Mouse (Mus musculus): ENCODE data around the gene 2300002M23Rik. TPM values are rescaled to one million over a fixed set of nuclear protein-coding genes. Genes with fewer than 3 reads are reported as not detected.

2300002M23Rik gene
- not detected for polyA plus RNA-seq (2012; fragmentation: generic; extraction: Trizol)

DNA sequence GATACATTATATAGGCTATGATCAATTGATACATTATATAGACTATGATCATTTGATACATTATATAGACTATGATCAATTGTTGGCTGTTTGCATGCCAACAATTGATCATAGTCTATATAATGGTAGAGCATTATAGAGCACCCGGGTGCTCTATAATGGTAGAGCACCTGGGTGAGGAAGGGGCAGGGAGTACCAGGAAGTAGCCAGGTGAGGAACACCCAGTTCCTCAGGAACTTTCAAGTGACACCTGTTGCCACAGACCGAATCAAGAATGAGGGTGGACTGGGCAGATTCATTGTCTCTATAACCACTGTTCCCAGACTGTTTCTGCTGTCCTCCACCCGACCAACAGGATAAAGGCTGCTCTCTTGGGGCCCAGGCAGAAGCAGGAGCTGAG is at the start of gene 2300002M23Rik:
Gene 2300002M23Rik (plus strand): TSS at position 301 of the 400 bp plus-strand sequence.

DNA sequence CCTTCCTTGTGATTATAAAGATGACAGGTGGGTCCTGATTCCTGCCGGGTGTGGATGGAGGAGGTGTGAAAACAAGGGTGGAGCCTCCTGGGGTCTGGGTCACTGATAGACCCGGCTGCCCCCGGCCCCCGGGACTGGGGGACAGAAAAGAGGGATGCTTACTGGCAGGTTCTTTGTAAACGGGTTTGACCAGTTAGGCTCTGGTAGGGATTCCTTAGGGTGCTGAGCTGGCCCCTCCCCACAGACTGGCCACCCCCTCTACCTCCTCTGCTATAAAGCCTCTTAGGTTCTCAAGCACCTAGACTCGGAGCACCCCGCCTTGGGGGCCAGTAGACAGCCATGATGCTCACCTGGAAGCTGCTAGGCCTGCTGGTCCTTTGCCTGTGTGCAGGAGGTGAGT is 34.3 kb upstream of the 2300002M23Rik start, which contains the start of gene Psors1c2:
Gene Psors1c2 (plus strand): TSS at position 301 of the 400 bp plus-strand sequence.

GRCm38 (mm10) chr17:35551881-35552414 is 15.3 kb upstream of the 2300002M23Rik start, which contains the start of gene Cdsn:
TSS of gene Cdsn (plus strand) at chr17:35552128.

GRCm38 (mm10) chr17:35601249-35601648 is 34.0 kb downstream of the 2300002M23Rik start, which contains the start of gene Sfta2:
TSS of gene Sfta2 (plus strand) at chr17:35601549.

Other genes starting within 250 kb of the 2300002M23Rik start
- gene H2-Q1, start 247.0 kb upstream of the 2300002M23Rik start, polyA plus RNA-seq (2012; fragmentation: generic; extraction: Trizol): 1 to 10 TPM; 1.8 to 5.9 TPM
- under 1 TPM in 1 of 2 experiments, not detected in 1; 0.05 TPM for gene H2-Q2, start 225.2 kb upstream of the 2300002M23Rik start, polyA plus RNA-seq (2012; fragmentation: generic; extraction: Trizol)
- gene H2-Q4, start 187.8 kb upstream of the 2300002M23Rik start, polyA plus RNA-seq (2012; fragmentation: generic; extraction: Trizol): 10 to 100 TPM in 1 of 2 experiments, under 1 TPM in 1; 0.61 to 14.6 TPM
- under 1 TPM in 1 of 2 experiments, not detected in 1; 0.05 TPM for gene H2-Q6, start 142.6 kb upstream of the 2300002M23Rik start, polyA plus RNA-seq (2012; fragmentation: generic; extraction: Trizol)
- under 1 TPM; 0.05 to 0.31 TPM for gene H2-Q7, start 128.3 kb upstream of the 2300002M23Rik start, polyA plus RNA-seq (2012; fragmentation: generic; extraction: Trizol)
- under 1 TPM in 1 of 2 experiments, not detected in 1; 0.01 TPM for gene H2-Q10, start 97.4 kb upstream of the 2300002M23Rik start, polyA plus RNA-seq (2012; fragmentation: generic; extraction: Trizol)
- not detected for gene Pou5f1, start 61.4 kb upstream of the 2300002M23Rik start, polyA plus RNA-seq (2012; fragmentation: generic; extraction: Trizol)
- 10 to 100 TPM; 50.1 to 69.1 TPM for gene Tcf19, start 50.6 kb upstream of the 2300002M23Rik start, polyA plus RNA-seq (2012; fragmentation: generic; extraction: Trizol)
- gene Cchcr1, start 50.4 kb upstream of the 2300002M23Rik start, polyA plus RNA-seq (2012; fragmentation: generic; extraction: Trizol): 10 to 100 TPM; 22.4 to 23.7 TPM
- under 1 TPM; 0.05 to 0.59 TPM for gene Psors1c2, start 34.2 kb upstream of the 2300002M23Rik start, polyA plus RNA-seq (2012; fragmentation: generic; extraction: Trizol)
- 10 to 100 TPM in 1 of 2 experiments, 1 to 10 TPM in 1; 4.7 to 32.6 TPM for gene Cdsn, start 15.3 kb upstream of the 2300002M23Rik start, polyA plus RNA-seq (2012; fragmentation: generic; extraction: Trizol)
- not detected for gene Sfta2, start 34.1 kb downstream of the 2300002M23Rik start, polyA plus RNA-seq (2012; fragmentation: generic; extraction: Trizol)
- not detected for gene Gm9573, start 59.2 kb downstream of the 2300002M23Rik start, polyA plus RNA-seq (2012; fragmentation: generic; extraction: Trizol)
- gene Mucl3, start 76.2 kb downstream of the 2300002M23Rik start, polyA plus RNA-seq (2012; fragmentation: generic; extraction: Trizol): under 1 TPM in 1 of 2 experiments, not detected in 1; 0.01 TPM
- gene Vars2, start 100.1 kb downstream of the 2300002M23Rik start, polyA plus RNA-seq (2012; fragmentation: generic; extraction: Trizol): 10 to 100 TPM; 10.3 to 17.1 TPM
- 10 to 100 TPM; 37.3 to 43.3 TPM for gene Gtf2h4, start 106.3 kb downstream of the 2300002M23Rik start, polyA plus RNA-seq (2012; fragmentation: generic; extraction: Trizol)
- 10 to 100 TPM; 13.6 to 77.1 TPM for gene Ddr1, start 137.2 kb downstream of the 2300002M23Rik start, polyA plus RNA-seq (2012; fragmentation: generic; extraction: Trizol)

All from C3H10T1/2 (cell line).